Mouse (Mus musculus) bone marrow, adult 2 months (tissue): ENCODE measurements around the gene Gdf7.

Experiments used
- CTCF ChIP-seq: fragments of 200-500 bp; IDR thresholded peaks from 2 replicates; pipeline ENCODE4 v1.5.1; 2011; ENCODE audit warnings: low read length, control low read depth; ENCODE audit not compliant: control insufficient read depth, insufficient read depth
- POLR2A ChIP-seq: fragments of 200-500 bp; IDR thresholded peaks from 2 replicates; pipeline ENCODE4 v1.6.1; 2011; ENCODE audit warnings: low read depth, mild to moderate bottlenecking, control low read depth, low read length, borderline replicate concordance; ENCODE audit not compliant: control insufficient read depth

- TF ChIP-seq CTCF (no peak), POLR2A (no peak)
Observed at GRCm38 (mm10) chr12:8313773-8314172, 12.0 kb upstream of the Gdf7 start.
